Mouse (Mus musculus) stomach, postnatal 0 days (tissue): ENCODE data around the gene Tle4.

Experiments used
- CTCF ChIP-seq: IDR thresholded peaks from 2 replicates; pipeline ENCODE4 v1.5.1; 2016; ENCODE audit warnings: antibody characterized with exemption, low read depth, mild to moderate bottlenecking, moderate library complexity
- EP300 ChIP-seq: optimal IDR thresholded peaks from 2 replicates; pipeline ENCODE3; 2016; ENCODE audit warnings: antibody characterized with exemption

DNA sequence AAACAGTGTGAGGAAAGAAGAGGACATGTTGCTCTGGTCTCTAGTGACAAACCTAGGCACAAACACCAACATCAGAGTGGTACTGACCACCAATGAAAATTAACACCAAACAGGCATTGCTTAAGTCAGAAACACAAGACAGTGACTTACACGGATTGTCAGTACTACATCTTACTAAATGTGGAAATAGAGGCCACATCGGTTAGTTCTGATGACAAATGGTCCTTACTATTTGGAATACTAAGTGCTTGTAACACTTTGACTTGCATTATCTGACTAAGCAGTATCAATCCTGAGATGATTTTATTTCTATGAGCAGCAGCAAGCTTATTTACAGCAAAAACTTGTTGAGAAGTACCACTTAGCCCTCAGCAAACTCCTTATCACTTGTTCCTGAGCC, 89.9 kb downstream of the Tle4 start:
- TF ChIP-seq CTCF (no peak), EP300 (no peak)
